Mouse (Mus musculus) liver, embryonic 16.5 days (tissue): Measurements from ENCODE around the gene Arsb. TPM values are rescaled to one million over a fixed set of nuclear protein-coding genes. Genes with fewer than 3 reads are reported as not detected.

Source experiments
- ATAC-seq: fragments of 200-750 bp; cut with Nextera tagmentation; 2 replicates; pipeline ENCODE4 v1.8.0; 2017; ENCODE audit warnings: low read depth, mild to moderate bottlenecking, moderate number of reproducible peaks, moderate library complexity
- H3K27ac ChIP-seq: fragments of 300-500 bp; sonication (generic); 2 replicates; pipeline ENCODE4 v1.5.1; 2014; ENCODE audit warnings: mild to moderate bottlenecking, low read length
- H3K27me3 ChIP-seq: fragments of 300-500 bp; sonication (generic); 2 replicates; pipeline ENCODE4 v1.6.1; 2014; ENCODE audit warnings: low read depth, low read length, mixed read lengths; ENCODE audit not compliant: control insufficient read depth, insufficient read depth
- H3K36me3 ChIP-seq: fragments of 300-500 bp; sonication (generic); 2 replicates; pipeline ENCODE4 v1.6.1; 2014; ENCODE audit warnings: mild to moderate bottlenecking; ENCODE audit not compliant: control insufficient read depth, insufficient read depth
- H3K4me1 ChIP-seq: fragments of 300-500 bp; sonication (generic); 2 replicates; pipeline ENCODE4 v1.6.1; 2014; ENCODE audit warnings: low read depth, low read length, mixed read lengths; ENCODE audit not compliant: control insufficient read depth
- H3K4me2 ChIP-seq: fragments of 300-500 bp; sonication (generic); 2 replicates; pipeline ENCODE4 v1.6.1; 2014; ENCODE audit warnings: low read depth, low read length, mixed read lengths
- H3K4me3 ChIP-seq: fragments of 300-500 bp; sonication (generic); 2 replicates; pipeline ENCODE4 v1.5.1; 2014; ENCODE audit warnings: low read depth, mild to moderate bottlenecking, low read length
- H3K9ac ChIP-seq: fragments of 300-500 bp; sonication (generic); 2 replicates; pipeline ENCODE4 v1.6.1; 2014; ENCODE audit warnings: low read depth, low read length
- H3K9me3 ChIP-seq: fragments of 300-500 bp; sonication (generic); replicated peaks from 2 replicates; pipeline ENCODE4 v1.6.1; 2016; ENCODE audit warnings: low read length; ENCODE audit not compliant: control insufficient read depth
- WGBS: fragments of 180-500 bp; shearing (Covaris S2); extraction: QIAGEN DNeasy Blood & Tissue Kit; methylation state at CpG from one replicate; pipeline ENCODE4 v1.1.7; 2014; ENCODE audit not compliant: insufficient replicate concordance; 5-methylcytosine and 5-hydroxymethylcytosine counted together
- polyA plus RNA-seq: library from polyadenylated mRNA; unstranded; fragments of >200 nt; fragmentation: Nextera tagmentation; extraction: Ambion mirVana; gene quantifications from 2 replicates; pipeline ENCODE4 v1.2.1, GENCODE M21; 2015

Arsb gene
- polyA plus RNA-seq, 1 experiment from 2014 or later = 5.5 TPM

DNA sequence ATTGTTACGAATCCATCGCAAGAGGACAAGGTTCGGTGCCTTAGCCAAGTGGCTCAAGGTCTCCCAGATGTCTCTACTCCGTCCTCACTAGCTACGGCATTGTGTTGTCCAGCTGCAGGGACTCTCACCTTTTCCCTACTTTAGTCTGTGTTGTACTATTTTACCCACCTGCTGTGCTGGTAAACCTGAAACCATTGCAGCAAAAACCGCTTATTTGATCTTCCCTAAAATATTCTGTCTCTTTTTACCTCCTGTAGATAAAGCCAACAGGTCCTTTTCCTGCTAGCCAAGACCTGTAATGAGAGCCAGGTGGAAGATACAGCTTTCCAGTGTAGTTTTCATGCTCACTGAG lies 58.8 kb downstream of the Arsb start:
- Histone ChIP-seq H3K4me3 (no peak overlapping the region), H3K9me3 (no peaks in the 10 kb centered on the region), H3K27me3 (no peaks in the 10 kb centered on the region), H3K9ac (no peak overlapping the region), H3K36me3 (no peaks in the 10 kb centered on the region), H3K27ac (no peak overlapping the region), H3K4me1 (no peaks in the 10 kb centered on the region), H3K4me2 (no peak overlapping the region)
- 73% methylated on average over 6 of the region's 6 CpGs for WGBS
- ATAC-seq = no peak

DNA sequence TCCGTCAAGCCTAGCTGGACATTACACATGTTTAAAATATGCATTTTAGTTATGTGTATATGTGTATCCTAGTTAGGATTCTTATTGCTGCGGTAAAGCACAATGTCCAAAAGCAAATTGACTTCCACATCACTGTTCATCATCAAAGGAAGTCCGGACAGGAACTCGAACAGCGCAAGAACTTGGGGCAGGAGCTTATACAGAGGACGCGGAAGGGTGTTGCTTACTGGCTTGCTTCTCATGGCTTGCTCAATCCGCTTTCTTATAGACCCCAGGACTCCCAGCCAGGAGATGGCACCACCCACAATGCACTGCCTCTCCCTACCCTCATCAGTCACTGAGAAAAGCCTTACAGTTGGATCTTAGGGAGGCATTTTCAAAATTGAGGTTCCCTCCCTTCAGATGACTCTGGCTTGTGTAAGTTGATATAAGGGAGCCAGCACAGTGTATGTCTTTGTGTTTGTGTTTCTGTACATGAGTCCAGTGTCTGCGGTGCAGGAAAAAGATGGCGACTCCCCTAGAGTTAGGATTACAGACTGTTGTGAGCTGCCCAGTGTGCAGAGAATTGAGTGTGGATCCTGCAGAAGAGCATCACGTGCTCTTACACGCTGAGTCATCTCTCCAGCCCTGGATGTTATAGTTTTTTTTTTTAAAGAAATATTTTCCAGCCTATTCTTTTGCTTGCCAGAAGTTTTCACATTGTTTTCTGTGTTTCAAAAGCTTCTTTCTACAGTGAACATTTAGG lies 66.2 kb downstream of the Arsb start:
- no peak overlapping the region for H3K4me2 ChIP-seq
- no peaks in the 10 kb centered on the region for H3K9me3 ChIP-seq
- H3K27me3 ChIP-seq = no peaks in the 10 kb centered on the region
- H3K36me3 ChIP-seq = no peaks in the 10 kb centered on the region
- H3K4me1 ChIP-seq = no peaks in the 10 kb centered on the region
- WGBS = 72% methylated on average over 12 of the region's 12 CpGs
- no peak for ATAC-seq
- H3K4me3 ChIP-seq = no peak overlapping the region
- H3K27ac ChIP-seq = no peak overlapping the region
- no peak overlapping the region for H3K9ac ChIP-seq

DNA sequence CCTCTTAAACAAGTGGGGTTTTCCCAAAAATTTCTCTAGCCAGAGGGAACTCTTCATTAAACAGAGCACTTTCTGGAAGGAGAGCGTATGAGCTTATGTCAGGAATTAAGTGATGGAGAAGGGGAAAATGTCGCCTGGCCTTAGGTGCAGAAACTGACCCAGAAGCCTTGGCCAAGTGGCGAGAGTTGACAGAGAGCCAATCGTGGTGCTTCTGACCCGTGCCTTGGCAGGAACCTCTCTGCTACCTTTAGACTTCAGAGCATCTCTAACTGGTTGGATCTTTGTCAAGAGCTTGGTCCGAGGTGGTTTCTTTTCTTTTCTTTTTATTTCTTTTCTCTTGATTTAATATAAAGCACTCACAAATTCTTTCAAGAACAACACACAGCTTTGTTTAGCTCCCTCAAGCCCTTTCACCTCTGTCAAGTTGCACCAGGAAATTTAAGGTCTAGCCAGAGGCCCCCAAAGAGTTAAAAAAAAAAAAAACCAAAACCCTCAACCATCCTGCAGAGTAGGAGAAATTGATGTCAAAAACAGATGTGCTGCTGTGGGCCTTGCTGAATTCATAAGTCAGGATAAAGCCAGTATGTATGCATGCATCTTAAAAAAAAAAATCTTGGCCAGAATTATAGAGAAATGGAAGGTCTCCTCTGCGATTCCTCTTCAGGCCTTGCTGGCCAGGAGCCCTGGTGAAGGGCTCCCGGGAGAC lies 67.2 kb downstream of the Arsb start:
- no peaks in the 10 kb centered on the region for H3K4me1 ChIP-seq
- no peak for ATAC-seq
- H3K36me3 ChIP-seq = no peaks in the 10 kb centered on the region
- no peaks in the 10 kb centered on the region for H3K27me3 ChIP-seq
- H3K4me3 ChIP-seq = no peak overlapping the region
- H3K27ac ChIP-seq = no peak overlapping the region
- no peak overlapping the region for H3K9ac ChIP-seq
- no peaks in the 10 kb centered on the region for H3K9me3 ChIP-seq
- 67% methylated on average over 8 of the region's 8 CpGs for WGBS
- H3K4me2 ChIP-seq = no peak overlapping the region

DNA sequence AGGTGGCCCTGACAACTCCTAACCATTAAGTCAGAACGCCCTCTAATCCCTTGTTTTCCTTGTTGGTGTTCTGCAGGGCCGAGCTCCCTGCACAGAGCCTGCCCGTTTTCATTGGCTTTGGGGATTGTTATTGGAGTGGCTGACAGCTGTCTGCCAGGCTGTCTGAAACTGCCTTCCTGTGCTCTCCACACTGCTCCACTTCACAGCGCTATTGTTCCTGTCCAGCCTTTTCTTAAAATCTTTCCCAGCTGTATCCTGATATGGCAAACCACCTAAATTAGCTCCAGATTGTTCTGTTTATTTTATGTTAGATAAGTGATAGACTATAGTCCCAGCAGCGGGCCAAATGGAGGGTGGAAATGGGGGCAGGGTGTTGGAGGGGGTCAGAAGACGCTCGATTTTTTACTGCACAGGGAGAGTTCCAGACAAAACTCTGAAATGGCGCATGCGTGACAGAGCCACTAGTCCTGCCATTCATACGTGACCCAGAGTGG lies 67.8 kb downstream of the Arsb start:
- no peak for ATAC-seq
- Histone ChIP-seq H3K36me3 (no peaks in the 10 kb centered on the region), H3K4me1 (no peaks in the 10 kb centered on the region), H3K9me3 (no peaks in the 10 kb centered on the region), H3K4me3 (no peak overlapping the region), H3K9ac (no peak overlapping the region), H3K27ac (no peak overlapping the region), H3K4me2 (no peak overlapping the region), H3K27me3 (no peaks in the 10 kb centered on the region)
- WGBS = 49% methylated on average over 10 of the region's 10 CpGs

DNA sequence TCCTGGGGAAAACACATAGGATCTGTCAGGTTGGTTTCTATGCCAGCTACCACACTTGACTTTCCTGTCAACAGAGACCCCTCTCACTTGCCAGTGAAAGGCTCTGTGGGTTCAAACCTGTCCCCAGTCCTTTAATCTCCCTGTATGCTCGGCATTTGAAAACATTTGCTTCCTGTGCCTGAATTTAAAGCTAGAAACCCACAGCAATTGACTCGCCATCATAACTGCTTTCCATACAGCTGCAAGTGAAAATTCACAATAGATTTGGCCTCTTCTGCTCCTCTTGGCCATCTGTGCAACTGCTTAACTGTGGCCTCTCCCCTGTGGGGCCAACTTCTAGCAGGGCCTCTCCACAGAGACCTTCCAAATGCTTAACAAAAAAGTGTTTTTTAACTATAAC lies 68.3 kb downstream of the Arsb start:
- ATAC-seq = no peak
- no peak overlapping the region for H3K27ac ChIP-seq
- 43% methylated on average over 2 of the region's 2 CpGs for WGBS

DNA sequence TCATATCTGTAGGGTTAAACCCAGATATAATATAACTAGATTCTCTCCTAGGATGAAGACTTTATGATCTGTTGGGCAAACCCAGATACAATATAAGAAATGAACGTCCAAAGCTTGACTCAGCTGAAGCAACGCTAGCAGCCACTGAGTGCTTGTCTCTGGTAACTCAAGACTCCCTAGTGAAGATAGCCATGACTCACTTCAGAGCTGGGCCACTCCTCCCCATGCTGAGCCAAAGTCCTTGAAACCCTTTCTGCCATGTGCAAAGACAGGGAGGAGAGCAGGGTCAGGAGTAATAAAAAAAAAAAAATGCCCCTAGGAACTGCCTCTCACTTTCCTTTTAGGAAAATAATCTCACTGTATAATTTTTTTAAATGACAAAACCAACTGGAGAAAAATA lies 68.7 kb downstream of the Arsb start:
- ATAC-seq = no peak

More for the DNA sequence above, 68.3 kb downstream of the Arsb start:
- Histone ChIP-seq H3K4me1 (no peaks in the 10 kb centered on the region), H3K9ac (no peak overlapping the region), H3K4me3 (no peak overlapping the region), H3K4me2 (no peak overlapping the region), H3K36me3 (no peaks in the 10 kb centered on the region), H3K9me3 (no peaks in the 10 kb centered on the region), H3K27me3 (no peaks in the 10 kb centered on the region)

DNA sequence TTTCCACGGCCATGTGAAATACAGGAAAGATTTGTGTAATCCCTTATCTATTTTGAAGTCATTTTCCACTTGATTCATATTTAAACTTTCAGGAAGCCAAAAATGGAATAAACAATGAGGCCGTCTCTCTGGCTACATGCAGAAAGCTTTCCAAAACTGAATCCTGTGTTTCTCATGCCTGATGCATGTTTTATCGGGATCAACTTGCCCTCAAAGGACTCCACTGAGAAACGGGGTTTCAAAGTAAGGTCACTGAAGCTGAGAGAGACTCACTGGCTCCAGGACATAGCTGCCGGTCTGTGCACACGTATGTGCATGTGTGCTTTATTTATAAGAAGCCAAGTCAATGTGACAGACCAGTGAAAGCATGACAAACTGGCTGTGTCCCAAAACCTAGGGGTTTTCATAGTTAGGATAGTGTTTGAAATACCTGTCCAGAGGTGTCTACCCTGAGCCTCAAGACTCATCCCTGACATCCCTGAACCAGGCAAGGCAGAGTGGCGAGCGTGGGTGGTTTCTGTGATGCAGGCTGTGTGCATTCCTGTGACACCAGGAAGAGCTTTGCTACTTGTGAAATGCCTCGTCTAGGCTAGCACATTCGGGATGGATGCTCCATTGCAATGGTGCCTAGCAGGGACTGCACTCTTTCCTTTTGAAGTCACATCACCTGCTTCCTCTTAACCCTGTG lies 75.5 kb downstream of the Arsb start:
- Histone ChIP-seq H3K27me3 (no peaks in the 10 kb centered on the region), H3K27ac (no peak overlapping the region), H3K4me3 (no peak overlapping the region), H3K36me3 (no peaks in the 10 kb centered on the region), H3K4me2 (no peak overlapping the region), H3K4me1 (no peaks in the 10 kb centered on the region), H3K9ac (no peak overlapping the region), H3K9me3 (no peaks in the 10 kb centered on the region)
- 61% methylated on average over 10 of the region's 10 CpGs for WGBS
- no peak for ATAC-seq

More for the DNA sequence above, 68.7 kb downstream of the Arsb start:
- Histone ChIP-seq H3K4me3 (no peak overlapping the region), H3K36me3 (no peaks in the 10 kb centered on the region), H3K4me2 (no peak overlapping the region), H3K4me1 (no peaks in the 10 kb centered on the region), H3K9ac (no peak overlapping the region), H3K27me3 (no peaks in the 10 kb centered on the region), H3K27ac (no peak overlapping the region), H3K9me3 (no peaks in the 10 kb centered on the region)
- 63% methylated on average over 2 of the region's 2 CpGs for WGBS

DNA sequence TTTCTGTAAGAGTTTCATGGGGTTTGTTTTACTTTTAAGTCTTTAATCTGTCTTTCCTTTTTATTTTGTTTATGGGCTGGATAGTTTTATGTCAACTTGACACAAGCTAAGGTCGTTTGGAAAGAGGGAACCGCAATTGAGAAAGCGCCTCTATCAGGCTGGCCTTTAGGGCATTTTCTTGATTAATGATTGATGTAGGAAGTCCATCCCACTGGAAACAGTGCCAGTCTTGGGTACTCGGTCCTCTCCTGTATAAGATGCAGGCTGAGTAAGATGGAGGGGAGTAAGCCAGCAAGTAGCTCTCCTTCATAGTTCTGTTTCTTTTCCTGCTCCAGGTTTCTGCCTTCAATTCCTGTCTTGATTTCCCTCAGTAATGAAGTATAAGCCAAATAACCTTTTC lies 76.2 kb downstream of the Arsb start:
- H3K27ac ChIP-seq = no peak overlapping the region
- 52% methylated on average over 4 of the region's 4 CpGs for WGBS
- no peak overlapping the region for H3K4me2 ChIP-seq
- H3K4me1 ChIP-seq = no peaks in the 10 kb centered on the region; the same call in 1 of the 2 replicates
- H3K9me3 ChIP-seq = no peaks in the 10 kb centered on the region
- no peaks in the 10 kb centered on the region for H3K27me3 ChIP-seq
- H3K9ac ChIP-seq = no peak overlapping the region
- ATAC-seq = no peak
- no peak overlapping the region for H3K4me3 ChIP-seq
- no peaks in the 10 kb centered on the region for H3K36me3 ChIP-seq

DNA sequence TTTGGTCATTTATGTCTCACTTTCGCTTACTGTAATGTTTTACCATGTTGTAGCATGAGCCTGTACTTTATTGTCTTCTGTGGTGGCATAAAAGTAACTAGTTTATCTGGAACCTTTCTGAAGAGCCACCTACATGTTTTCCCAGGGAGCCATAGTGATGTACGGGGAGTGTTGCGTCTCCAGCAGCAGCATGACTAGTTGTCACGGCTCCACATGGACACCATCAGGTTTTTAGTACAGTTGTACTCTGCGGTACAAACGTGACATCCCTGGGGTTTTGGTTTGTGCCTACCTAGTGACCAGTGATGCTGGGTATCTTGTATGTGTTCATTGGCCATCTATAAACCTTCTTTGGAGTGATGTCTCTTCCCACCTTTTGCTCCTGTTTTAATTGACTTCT lies 77.2 kb downstream of the Arsb start:
- ATAC-seq = no peak
- H3K9me3 ChIP-seq = no peaks in the 10 kb centered on the region
- H3K27me3 ChIP-seq = no peaks in the 10 kb centered on the region
- no peak overlapping the region for H3K9ac ChIP-seq
- no peaks in the 10 kb centered on the region for H3K36me3 ChIP-seq
- H3K4me1 ChIP-seq = no peaks in the 10 kb centered on the region; the same call in 1 of the 2 replicates
- H3K4me3 ChIP-seq = no peak overlapping the region
- H3K27ac ChIP-seq = no peak overlapping the region
- no peak overlapping the region for H3K4me2 ChIP-seq
- WGBS = 73% methylated on average over 6 of the region's 6 CpGs
